Mouse (Mus musculus): ENCODE measurements around the gene Wipf1.
A peak's percentile ranks its signal among the peaks of the same experiment; 100 is the strongest.
"Not testable (repeated sequence)": the region's sequence is repeated elsewhere in the genome, so short reads cannot be mapped to it uniquely, and the experiment has no call there.

The Wipf1 gene

DNA sequence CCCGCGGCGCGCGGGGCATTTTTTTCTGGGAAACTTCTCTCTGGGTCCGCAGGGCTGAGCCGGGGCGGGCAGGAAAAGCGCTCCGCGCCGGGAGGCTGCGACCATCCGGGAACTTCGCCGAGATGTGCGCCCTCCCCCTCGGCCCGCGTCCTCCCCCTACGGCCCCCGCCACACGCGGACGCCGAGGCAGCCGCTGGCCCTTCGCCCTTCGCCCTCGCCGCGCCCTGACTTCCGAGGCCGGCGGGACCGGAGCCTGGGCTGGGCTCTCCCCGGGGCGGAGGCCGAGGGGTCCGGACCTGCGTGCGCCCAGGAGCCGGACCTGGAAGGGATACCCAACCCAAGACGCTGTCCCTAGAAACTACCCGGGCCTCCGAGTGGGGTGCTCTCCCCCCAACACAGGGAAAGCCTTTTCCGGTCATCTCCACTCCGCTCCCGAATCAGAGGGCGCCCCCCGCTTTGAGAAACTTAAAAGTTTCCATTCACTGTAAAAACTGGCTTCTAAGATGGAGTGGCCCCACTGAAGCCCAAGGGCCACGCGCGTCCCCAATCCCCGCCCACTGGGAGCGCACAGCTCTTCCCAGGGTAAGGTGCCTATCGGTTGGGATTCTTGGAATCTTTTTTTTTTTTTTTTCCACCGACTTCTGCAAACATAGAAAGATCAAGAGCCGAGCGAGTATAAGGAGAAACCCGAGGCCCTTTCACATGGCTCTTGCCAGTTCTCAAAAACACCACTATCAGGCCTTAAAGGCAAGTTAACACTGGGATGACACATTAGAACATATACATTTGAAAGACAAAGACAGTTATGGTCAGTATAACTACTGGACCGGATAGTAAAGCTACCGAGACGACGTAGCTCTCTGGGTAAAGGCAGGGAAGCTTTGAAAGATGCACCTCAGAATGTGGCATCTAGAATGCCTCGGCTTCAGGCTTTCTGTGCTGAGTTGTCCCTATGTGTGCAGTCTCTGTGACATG, at the start of gene Wipf1:
Gene Wipf1, minus strand, starts transcription at position 379 of the 975 bp plus-strand sequence.
- DNase-seq (ENCODE audit: low read depth in 2 of 2, low spot score in 2 of 2), result no peak

DNA sequence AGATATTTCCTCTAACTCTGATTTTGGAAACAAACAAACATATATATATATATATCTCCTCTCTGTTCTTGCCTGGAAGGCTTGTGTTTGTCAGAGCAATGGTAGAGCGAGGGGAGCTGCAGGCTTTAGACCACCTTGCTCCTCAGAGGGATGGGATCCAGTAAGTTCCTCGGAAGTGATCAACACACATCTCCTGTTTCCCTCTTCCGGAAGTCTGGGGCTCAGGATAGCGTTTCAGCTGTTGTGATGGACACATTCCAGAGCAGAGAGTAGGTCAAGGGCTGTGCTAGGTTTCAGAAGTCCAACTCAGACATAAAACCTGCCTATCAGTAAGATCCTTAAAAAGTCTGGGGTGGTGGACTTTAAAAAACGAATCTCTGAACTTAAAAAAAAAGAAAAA, 49.6 kb upstream of the Wipf1 start:
- DNase-seq (ENCODE audit: low read depth in 2 of 2, low spot score in 2 of 2), result no peak

DNA sequence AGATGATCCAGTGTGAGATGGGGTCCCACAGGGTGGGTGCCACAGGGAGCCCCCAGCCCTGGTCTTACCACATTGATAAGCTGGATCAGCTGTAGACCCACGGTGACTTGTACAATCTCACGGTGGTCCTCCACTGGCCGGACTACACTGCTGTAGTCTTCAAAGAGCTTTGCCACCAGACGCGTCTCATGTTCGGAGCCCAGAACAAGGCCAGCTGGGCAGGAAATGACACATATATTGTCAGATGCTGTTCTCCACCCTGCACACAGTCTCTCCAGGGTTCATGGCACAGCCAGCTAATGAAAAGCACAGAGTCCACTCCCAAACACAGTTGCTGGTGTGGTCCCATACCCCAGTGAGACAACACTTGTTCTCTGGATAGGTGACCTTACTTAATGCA, 44.9 kb upstream of the Wipf1 start:
- no peak for DNase-seq (ENCODE audit: low read depth in 2 of 2, low spot score in 2 of 2)

DNA sequence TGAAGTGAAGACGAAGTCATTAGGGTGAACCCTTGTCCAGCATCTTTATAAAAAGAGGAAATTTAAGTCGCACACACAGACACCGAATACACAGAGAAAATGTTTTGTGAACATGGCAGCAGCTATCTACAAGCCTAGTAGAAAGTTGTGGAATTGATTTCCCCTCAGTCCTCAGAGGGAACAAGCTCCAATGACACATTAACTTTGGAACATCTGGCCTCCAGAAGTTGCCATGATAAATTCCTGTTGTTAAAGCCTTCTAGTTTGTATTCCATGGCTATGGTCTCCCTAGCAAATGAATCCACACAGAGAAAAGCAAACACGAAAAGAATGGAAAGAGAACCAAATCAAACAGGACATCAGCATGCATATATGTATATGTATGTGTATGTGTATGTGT, 44.0 kb upstream of the Wipf1 start:
- no peak for DNase-seq (ENCODE audit: low read depth in 2 of 2, low spot score in 2 of 2)

DNA sequence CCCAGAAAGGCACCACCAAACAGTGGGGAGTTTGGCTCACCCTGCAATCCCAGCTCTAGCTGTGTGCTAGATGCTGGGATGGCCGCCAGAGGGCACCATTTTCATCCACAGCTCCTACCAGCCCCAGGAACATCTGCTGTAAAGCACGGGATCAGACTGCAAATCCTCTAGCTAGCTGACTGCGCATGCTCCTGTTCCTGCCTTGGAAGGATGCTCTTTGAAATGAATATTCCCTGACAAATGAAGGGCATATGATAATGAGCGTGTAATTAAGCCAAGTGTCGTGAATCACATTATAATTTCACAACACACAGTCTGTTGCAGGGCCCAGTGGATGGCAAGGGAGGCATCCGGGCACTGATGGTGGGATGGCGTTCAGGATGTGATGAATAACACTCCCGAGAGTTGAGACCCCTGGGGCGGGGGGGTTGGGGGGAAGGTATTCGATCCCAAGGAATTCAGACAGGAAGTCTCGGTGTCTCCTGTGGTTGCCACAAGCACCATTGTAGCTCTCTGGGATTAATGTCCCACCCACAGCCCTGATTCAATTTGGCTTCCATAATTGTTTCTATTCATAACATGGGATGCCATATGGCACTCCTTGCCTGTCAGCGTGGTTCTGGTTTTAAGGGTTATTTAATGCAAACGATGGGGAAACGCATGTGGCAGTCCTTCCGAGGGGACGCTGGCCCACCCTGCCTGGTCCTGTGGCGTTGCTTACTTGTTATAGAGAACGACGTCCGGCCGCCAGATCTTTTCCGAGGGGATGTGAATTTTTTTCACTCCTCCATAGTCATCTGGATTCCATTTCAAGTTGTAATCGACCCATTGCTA, 43.2 kb upstream of the Wipf1 start:
- peak in 1 of 2 experiments; percentile 32 for DNase-seq (ENCODE audit: low read depth in 2 of 2, low spot score in 2 of 2)

DNA sequence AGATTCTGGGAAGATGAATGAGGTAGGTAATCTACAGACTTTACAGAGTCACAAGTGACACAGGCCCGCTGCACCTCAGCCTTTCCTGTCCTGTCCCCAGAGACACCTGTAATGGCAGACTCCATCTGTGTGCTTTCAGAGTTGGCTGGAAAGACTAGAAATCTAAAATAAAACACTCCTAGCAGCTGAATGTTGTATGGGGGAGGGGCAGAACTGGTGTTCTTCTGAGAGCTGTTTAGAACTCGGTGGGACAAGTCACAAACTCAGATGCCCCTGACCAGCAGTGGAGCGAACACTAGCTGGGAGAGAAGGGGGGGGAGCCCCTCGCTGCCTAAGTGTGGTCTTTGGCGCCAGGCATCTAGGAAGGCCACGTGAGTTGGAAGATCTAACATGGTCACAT, 42.4 kb upstream of the Wipf1 start:
- no peak for DNase-seq (ENCODE audit: low read depth in 2 of 2, low spot score in 2 of 2)

DNA sequence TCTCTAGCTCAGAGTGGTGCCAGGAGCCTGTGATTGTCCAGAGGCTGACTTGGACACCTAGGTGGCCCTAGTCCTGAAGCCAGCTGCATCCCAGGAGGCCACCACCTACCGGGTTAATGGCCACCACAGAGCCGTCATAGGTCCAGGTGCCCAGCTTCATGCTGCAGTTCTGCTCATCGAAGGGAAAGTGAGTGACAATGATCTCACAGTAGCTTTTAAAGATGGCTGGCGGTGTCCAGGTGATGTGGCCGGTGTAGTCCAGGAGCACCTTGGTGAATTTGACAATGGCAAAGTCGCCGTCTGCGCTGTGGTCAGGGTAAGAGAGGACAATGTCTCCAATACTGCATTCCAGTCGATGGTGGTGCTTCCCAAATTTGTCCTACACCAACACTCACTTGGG, 41.8 kb upstream of the Wipf1 start:
- no peak for DNase-seq (ENCODE audit: low read depth in 2 of 2, low spot score in 2 of 2)

DNA sequence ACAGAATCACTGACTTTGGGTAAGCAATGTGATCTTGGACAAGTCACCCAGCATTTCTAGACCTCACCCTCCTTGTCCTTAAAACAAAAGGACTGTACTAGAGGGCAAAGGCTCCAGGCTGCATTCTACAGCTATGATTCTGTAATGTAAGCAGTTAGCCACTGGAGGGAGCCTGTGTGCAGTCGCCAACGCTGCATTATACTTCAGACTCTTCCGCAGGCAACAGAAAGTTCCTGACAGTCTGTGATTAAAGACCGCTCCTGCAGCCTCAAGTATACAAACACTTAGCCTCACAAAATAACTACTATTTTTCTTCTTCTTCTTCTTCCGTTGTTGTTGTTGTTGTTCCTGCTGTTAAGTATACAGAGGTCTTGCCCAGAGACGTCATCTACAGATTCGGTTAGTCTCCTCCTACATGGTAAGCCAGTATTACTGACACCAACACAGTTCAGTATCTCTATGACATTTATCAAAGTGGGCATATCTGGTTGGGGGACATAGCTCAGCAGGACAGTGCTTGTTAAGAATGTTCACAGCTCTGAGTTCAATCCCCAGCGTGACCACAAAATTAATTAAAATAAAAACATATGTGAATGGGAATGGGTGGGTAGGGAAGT, 37.6 kb upstream of the Wipf1 start:
- peak; percentile 44 to 63 for DNase-seq (ENCODE audit: low read depth in 2 of 2, low spot score in 2 of 2)

DNA sequence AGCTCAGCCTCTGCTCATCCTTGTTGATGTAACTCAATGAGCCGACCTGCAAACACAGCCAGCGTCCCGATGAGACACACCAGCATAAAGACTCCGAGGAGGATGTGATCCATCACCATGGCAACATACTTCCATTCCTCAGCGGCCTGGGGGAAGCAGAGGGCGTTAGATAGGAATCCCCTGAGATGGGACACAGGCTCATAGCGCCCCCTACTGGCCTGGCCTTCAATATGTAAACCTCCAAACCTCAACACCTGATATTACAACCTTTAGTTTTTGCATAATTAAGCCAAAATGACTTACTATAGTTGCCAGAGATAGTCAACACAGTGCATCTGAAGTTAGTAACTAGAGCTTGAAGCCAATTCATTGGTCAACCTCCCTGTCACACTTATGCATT, 36.6 kb upstream of the Wipf1 start:
- DNase-seq (ENCODE audit: low read depth in 2 of 2, low spot score in 2 of 2), result peak; percentile 37 to 53

DNA sequence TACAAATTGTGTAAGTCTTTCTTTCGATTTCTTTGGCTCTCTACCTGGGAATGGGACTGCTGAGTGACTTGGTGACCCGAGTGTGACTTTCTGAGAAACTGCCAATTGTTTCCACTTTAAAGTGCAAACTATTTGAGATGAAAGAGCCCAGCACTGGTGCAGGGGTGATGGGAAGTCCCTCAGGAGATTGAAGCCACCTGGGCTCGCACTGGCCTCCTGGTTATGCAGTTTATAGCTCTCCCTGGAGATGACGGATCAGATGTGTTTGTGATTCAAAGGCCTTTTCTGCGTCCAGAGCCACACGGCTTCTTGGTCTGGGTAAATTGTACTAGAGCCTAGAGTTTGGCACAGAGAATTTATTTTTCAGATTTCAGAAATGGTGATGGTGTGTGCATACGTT, 34.2 kb upstream of the Wipf1 start:
- DNase-seq (ENCODE audit: low read depth in 2 of 2, low spot score in 2 of 2), result no peak

DNA sequence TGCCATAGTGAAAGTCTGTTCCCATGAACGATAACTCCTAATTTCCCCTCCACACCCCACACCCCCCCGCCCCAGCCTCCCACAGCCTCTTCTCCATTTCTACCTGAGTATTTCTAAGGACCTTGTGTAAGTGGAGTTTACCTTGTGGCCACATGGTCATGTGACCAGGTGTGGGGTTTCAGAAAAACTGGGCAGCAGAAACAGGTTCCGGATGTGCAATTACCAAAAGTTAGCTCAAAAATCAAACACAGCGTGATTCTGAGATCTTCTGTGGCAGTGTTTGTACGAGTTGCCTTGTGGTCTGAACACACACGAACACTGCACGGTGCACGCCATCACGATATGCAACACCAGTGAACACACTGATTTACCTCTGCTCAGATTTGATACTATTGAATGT, 33.1 kb upstream of the Wipf1 start:
- DNase-seq (ENCODE audit: low read depth in 2 of 2, low spot score in 2 of 2), result no peak

DNA sequence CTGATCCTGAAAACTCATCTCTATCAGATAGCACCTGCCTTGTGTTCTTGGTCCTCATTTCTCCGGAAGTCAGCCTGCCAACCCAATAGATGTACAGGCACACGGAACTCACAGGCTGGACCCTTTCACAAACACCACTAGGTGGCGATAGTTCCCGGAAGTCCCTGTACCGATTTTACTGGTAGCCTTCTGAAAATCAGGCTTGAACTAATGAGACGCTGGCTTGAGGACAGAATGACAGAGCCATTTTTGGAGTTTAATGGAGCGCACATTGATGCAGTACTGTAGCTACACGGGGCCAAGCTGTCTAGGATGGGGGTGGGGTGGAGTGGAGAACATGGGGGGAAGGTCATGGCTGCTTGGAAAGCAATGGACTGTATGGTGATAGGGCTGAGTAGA, 32.1 kb upstream of the Wipf1 start:
- peak; percentile 19 to 38 for DNase-seq (ENCODE audit: low read depth in 2 of 2, low spot score in 2 of 2)

DNA sequence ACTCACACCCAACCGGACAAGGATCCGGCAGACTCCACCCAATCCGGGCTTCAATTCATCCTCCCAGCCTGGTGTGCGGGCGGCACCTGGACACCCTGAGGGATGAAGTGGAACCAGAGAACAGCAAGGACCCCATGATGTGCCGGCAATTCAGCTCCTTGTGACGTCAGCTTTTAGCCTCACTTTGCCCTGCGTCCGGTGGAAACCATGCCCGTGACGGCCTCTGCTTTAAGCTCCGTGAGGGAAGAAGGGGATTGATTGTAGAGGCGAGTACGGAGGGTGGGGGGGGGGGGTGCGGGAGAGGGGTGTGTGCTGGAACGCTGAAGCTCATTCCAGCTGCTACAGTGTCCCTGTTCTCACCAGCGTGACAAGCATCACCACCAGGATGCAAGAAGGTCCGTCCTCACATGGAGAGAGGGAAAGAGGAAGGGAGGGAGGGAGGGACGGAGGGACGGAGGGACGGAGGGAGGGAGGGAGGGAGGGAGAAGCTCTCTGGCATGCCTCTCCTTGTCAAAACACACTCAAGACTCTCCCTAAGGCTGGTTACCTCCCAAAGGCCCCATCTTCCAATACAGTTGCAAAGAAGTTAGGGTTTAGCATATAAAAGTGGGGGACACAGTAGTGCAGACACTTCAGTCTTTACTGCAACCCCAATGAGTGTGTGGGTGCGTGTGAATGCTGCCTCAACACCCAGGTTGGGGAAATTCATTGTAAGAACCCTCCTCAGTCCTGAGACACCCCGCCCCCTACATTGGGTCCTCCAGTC, 31.5 kb upstream of the Wipf1 start:
- no peak for DNase-seq (ENCODE audit: low read depth in 2 of 2, low spot score in 2 of 2)

DNA sequence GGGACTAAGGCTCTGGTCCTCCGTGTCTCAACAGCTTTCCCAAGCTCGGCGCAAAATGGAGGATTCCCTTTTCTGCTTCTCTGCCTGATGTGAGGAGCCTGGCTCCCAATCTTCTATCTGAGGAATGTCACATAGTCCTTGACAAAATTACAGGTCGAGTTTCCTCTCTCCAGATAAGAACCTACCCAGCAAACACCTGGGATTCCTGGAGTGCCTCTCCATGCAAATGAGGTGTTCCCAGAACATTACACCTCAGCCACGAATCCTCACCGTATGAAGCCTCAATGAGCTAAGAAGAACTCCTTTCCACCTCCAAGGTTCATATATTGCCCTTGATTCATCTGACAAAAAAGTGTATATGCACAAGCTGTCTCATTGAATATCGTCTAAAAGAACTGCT, 30.9 kb upstream of the Wipf1 start:
- DNase-seq (ENCODE audit: low read depth in 2 of 2, low spot score in 2 of 2), result no peak

DNA sequence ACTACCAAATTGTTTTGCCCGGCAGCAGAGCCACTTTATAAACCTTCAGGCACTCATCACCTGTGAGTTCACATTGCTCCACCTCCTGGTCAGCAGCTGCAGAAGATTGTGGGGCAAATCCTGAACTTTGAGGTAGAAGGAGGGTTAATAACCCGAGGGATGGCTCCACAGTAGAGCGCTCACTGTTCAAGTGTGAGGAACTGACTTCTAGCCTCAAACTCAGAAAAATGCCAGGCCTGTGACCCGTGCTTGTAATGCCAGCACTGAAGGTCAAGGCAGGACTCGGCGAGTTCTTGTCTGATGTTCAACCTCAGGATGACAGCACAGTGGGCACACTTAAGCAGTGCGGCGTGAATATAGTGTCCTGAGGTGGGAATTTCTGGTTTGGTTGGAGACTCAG, 28.4 kb upstream of the Wipf1 start:
- DNase-seq (ENCODE audit: low read depth in 2 of 2, low spot score in 2 of 2), result no peak

DNA sequence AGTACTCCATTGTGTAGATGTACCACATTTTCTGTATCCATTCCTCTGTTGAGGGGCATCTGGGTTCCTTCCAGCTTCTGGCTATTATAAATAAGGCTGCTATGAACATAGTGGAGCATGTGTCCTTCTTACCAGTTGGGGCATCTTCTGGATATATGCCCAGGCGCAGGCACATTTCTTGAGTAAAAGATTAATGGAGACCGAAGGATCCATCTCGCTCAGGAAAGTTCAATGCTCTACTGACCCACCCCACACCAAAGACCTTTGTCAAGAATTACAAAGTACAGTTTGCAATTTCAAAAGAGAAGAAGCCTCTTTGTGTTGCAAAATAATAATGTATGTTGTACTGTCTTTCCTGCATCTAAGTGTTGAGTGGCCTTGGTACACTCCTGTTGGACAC, 27.5 kb upstream of the Wipf1 start:
- DNase-seq (ENCODE audit: low read depth in 2 of 2, low spot score in 2 of 2), result not testable (repeated sequence)

DNA sequence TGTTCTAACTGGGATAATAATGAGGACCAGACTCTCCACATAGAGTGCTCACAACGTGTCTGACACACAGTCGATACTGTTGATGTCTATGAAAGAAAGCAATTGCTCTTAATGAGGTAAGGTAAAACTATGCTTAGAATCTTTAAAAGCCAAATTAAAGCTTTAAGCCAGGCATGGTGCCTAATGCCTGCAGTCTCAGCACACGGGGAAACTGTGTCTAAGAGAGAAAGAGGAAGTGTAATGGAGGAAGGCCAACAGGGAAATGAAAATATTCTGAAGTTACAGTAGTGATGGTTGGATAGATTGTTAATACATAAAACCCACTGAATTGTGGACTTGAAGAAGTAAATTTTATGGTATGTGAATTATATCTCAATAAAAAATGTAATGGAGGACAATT, 24.9 kb upstream of the Wipf1 start:
- no peak for DNase-seq (ENCODE audit: low read depth in 2 of 2, low spot score in 2 of 2)

DNA sequence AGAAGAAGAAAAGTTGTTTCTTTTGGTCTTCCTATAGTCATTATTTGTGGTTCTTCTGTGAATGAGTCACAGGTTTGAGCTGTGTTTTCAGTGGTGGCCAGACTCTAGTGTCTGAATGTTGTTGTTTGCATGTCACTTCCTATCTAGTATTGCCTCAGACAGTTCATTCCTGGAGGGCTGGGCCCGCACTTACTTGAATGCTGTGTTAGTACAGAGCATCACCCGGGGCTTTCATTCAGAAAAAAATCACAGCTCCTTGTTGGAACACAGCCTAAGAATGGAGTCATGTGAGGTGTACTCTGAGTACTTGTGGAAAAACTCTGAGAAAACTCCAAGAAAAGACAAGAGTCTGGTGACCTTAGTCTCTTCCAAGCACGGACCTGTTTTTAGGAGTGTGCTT, 23.4 kb upstream of the Wipf1 start:
- no peak for DNase-seq (ENCODE audit: low read depth in 2 of 2, low spot score in 2 of 2)

DNA sequence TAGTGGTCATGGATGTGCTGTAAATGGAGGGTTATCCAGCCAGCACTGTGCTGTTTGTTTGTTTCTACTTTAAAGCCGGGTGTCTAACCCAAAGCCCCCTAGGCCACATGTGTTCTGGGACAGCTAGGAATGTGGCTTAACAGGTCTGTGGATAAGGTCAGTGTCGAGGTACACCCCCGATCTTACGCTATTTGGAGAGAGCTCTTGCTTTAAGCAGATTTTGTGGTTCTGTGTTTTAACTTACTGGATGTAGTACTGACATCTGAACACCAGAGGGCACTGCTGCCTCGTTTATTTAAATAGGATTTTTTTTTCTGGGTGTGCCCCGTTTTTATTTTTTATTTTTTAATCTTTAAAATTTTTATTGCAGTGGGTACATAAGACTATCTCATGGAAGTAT, 21.2 kb upstream of the Wipf1 start:
- DNase-seq (ENCODE audit: low read depth in 2 of 2, low spot score in 2 of 2), result peak in 1 of 2 experiments; percentile 32

DNA sequence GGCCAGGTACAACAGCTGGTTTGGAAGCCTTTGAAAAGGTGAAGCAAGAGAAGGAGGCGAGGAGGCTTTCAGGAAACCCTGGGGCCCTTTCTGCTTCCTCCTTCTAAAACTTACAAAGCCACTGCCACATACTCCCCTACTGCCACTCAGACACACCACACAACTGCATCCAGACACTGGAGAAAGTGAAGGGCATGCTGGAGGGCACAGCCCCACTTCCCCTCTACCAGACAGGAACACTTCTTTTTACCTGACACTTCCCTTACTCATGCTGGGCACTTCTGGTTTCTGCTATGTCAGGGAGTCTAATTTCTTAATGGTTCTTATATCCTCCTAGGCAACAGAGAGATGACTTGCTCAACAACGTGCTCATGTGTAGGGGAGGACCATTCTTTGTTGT, 19.0 kb upstream of the Wipf1 start:
- DNase-seq (ENCODE audit: low read depth in 2 of 2, low spot score in 2 of 2), result no peak

DNA sequence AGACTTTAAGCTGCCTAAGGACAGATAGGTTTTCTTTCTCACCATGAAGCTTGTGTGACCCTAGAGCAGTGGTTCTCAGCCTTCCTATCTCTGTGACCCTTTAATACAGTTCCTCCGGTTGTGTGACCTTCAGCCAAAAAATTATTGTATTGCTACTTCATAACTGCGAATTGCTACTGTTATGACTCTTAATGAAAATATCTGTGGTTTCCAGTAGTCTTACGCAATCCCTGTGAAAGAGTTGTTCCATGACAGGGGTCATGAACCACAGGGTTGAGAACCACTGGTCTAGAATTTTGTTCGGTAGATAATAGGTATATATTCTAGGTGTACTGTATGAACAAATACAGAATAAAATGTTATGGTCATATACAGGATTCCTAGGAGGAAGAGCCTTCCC, 17.7 kb upstream of the Wipf1 start:
- no peak for DNase-seq (ENCODE audit: low read depth in 2 of 2, low spot score in 2 of 2)

Measured in CD8-positive naive resting alpha-beta T cell, adult 2 months (primary cell).